Mouse (Mus musculus) stomach, embryonic 16.5 days (tissue): ENCODE results near the gene Sidt2. TPM values are rescaled to one million over a fixed set of nuclear protein-coding genes. Genes with fewer than 3 reads are reported as not detected.

ENCODE experiments used
- ATAC-seq: fragments of 200-750 bp; cut with Nextera tagmentation; 2 replicates; pipeline ENCODE4 v1.8.0; 2017; ENCODE audit warnings: moderate number of reproducible peaks, moderate TSS enrichment; ENCODE audit not compliant: insufficient read depth, low FRiP score
- H3K27ac ChIP-seq: fragments of 300-500 bp; sonication (generic); 2 replicates; pipeline ENCODE4 v1.5.1; 2014; ENCODE audit warnings: low read length
- H3K27me3 ChIP-seq: fragments of 300-500 bp; sonication (generic); 2 replicates; pipeline ENCODE4 v1.6.1; 2014; ENCODE audit warnings: low read length, control low read depth, mixed read lengths; ENCODE audit not compliant: control insufficient read depth, insufficient read depth
- H3K36me3 ChIP-seq: fragments of 300-500 bp; sonication (generic); 2 replicates; pipeline ENCODE4 v1.6.1; 2014; ENCODE audit warnings: low read length; ENCODE audit not compliant: control insufficient read depth, insufficient read depth
- H3K4me1 ChIP-seq: fragments of 300-500 bp; sonication (generic); 2 replicates; pipeline ENCODE4 v1.6.1; 2014; ENCODE audit warnings: low read length, control low read depth, mixed read lengths; ENCODE audit not compliant: control insufficient read depth, insufficient read depth
- H3K4me2 ChIP-seq: fragments of 300-500 bp; sonication (generic); 2 replicates; pipeline ENCODE4 v1.6.1; 2014; ENCODE audit warnings: low read depth, low read length, mixed read lengths
- H3K4me3 ChIP-seq: fragments of 300-500 bp; sonication (generic); replicated peaks from 2 replicates; pipeline ENCODE4 v1.5.1; 2014; ENCODE audit warnings: mild to moderate bottlenecking, low read length
- H3K9ac ChIP-seq: fragments of 300-500 bp; sonication (generic); 2 replicates; pipeline ENCODE4 v1.6.1; 2014; ENCODE audit warnings: low read length
- H3K9me3 ChIP-seq: fragments of 300-500 bp; sonication (generic); replicated peaks from 2 replicates; pipeline ENCODE4 v1.6.1; 2016; ENCODE audit warnings: low read length, control low read depth; ENCODE audit not compliant: control insufficient read depth
- WGBS: fragments of 180-500 bp; shearing (Covaris S2); extraction: QIAGEN DNeasy Blood & Tissue Kit; methylation state at CpG from one replicate; pipeline ENCODE4 v1.1.7; 2014; 5-methylcytosine and 5-hydroxymethylcytosine counted together
- polyA plus RNA-seq: library from polyadenylated mRNA; unstranded; fragments of >200 nt; fragmentation: Nextera tagmentation; extraction: Ambion mirVana; gene quantifications from 2 replicates; pipeline ENCODE4 v1.2.1, GENCODE M21; 2015

The Sidt2 gene
- polyA plus RNA-seq, 1 experiment from 2014 or later, result 40.9 TPM

GRCm38 (mm10) chr9:45980611-45981010 lies 25.6 kb upstream of the Sidt2 start:
- no peak for ATAC-seq
- H3K4me1 ChIP-seq, result peaks cover 22% of the 10 kb centered on the region; the same call in 1 of the 2 replicates
- H3K9me3 ChIP-seq, result no peaks in the 10 kb centered on the region
- H3K36me3 ChIP-seq, result peaks cover 5% of the 10 kb centered on the region; the same call in 1 of the 2 replicates
- H3K9ac ChIP-seq, result no peak overlapping the region
- H3K4me3 ChIP-seq, result no peak overlapping the region
- WGBS, result 91% methylated on average over 1 of the region's 1 CpGs
- H3K27me3 ChIP-seq, result no peaks in the 10 kb centered on the region
- no peak overlapping the region for H3K27ac ChIP-seq
- no peak overlapping the region for H3K4me2 ChIP-seq

- Histone ChIP-seq H3K36me3 (peaks cover 5% of the 10 kb centered on the region; the same call in 1 of the 2 replicates), H3K4me2 (no peak overlapping the region), H3K4me3 (no peak overlapping the region), H3K4me1 (peaks cover 22% of the 10 kb centered on the region; the same call in 1 of the 2 replicates), H3K27ac (no peak overlapping the region), H3K9me3 (no peaks in the 10 kb centered on the region), H3K9ac (no peak overlapping the region), H3K27me3 (no peaks in the 10 kb centered on the region)
- WGBS, result 88% methylated on average over 2 of the region's 2 CpGs
- ATAC-seq, result no peak
Observed at GRCm38 (mm10) chr9:45979778-45980177, 24.7 kb upstream of the Sidt2 start.

DNA sequence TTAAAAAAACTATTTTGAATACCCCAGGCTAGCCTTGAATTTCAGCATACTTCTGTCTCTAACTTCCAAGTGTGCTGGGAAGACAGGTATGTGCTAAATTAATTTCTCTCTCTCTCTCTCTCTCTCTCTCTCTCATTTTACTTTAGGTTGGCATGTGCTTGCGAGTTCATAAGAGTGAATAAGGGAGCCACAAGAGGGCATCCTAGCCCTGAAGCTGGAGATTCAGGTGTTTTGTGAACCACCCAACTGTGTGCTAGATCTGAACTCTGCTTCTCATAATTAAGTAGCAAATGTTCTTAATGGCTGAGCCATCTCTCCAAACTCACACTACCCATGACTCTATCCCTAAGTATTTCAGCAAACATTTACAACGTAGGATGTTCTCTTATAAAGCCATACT lies 21.8 kb upstream of the Sidt2 start:
- Histone ChIP-seq H3K27me3 (no peaks in the 10 kb centered on the region), H3K36me3 (peaks cover 9% of the 10 kb centered on the region; the same call in 1 of the 2 replicates), H3K4me1 (peaks cover 4% of the 10 kb centered on the region; the same call in 1 of the 2 replicates), H3K9ac (no peak overlapping the region), H3K27ac (no peak overlapping the region), H3K4me3 (no peak overlapping the region), H3K4me2 (no peak overlapping the region), H3K9me3 (no peaks in the 10 kb centered on the region)
- no peak for ATAC-seq
- WGBS, result 77% methylated on average over 2 of the region's 2 CpGs

- ATAC-seq, result no peak
- Histone ChIP-seq H3K4me1 (no peaks in the 10 kb centered on the region), H3K9me3 (no peaks in the 10 kb centered on the region), H3K27ac (no peak overlapping the region), H3K36me3 (peaks cover 19% of the 10 kb centered on the region), H3K27me3 (no peaks in the 10 kb centered on the region), H3K4me2 (no peak overlapping the region), H3K4me3 (no peak overlapping the region), H3K9ac (no peak overlapping the region)
- 88% methylated on average over 6 of the region's 6 CpGs for WGBS
Observed at GRCm38 (mm10) chr9:45963577-45963976, 8.5 kb upstream of the Sidt2 start.

GRCm38 (mm10) chr9:45961855-45962254 lies 6.8 kb upstream of the Sidt2 start:
- Histone ChIP-seq H3K4me2 (no peak overlapping the region), H3K9me3 (no peaks in the 10 kb centered on the region), H3K27me3 (no peaks in the 10 kb centered on the region), H3K27ac (0 out of 2 replicates have a peak overlapping the region, but pooled peaks have one; percentile 24), H3K36me3 (peaks cover 16% of the 10 kb centered on the region), H3K4me1 (0 out of 2 replicates have a peak, but pooled peaks cover 4% of the 10 kb centered on the region), H3K4me3 (no peak overlapping the region), H3K9ac (no peak overlapping the region)
- WGBS, result 73% methylated on average over 2 of the region's 2 CpGs
- no peak for ATAC-seq

DNA sequence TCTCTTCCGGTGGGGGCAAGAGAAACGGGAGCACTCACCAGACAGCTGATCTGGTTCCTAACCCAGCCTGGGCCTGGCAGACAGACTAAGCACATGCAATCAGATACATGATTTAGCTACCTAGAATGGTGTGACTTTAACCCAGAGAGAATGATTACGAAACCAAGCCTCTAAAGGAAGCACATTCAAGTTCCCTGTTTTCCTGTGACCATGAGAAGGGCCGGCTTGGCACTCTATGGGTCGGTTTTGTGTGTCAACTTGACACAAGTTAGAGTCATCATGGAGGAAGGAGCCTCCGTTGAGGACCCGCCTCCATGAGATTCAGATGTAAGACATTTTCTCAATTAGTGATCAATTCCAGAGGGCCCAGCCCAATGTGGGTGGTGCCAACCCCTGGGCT lies 4.6 kb upstream of the Sidt2 start:
- Histone ChIP-seq H3K4me1 (peaks cover 8% of the 10 kb centered on the region), H3K36me3 (peaks cover 13% of the 10 kb centered on the region), H3K9me3 (no peaks in the 10 kb centered on the region), H3K9ac (no peak overlapping the region), H3K4me3 (no peak overlapping the region), H3K27me3 (no peaks in the 10 kb centered on the region), H3K4me2 (no peak overlapping the region), H3K27ac (0 out of 2 replicates have a peak overlapping the region, but pooled peaks have one; percentile 1)
- WGBS, result 79% methylated on average over 7 of the region's 7 CpGs
- ATAC-seq, result no peak

GRCm38 (mm10) chr9:45958851-45959250 lies 3.8 kb upstream of the Sidt2 start:
- no peak for ATAC-seq
- no peaks in the 10 kb centered on the region for H3K27me3 ChIP-seq
- H3K4me2 ChIP-seq, result no peak overlapping the region
- H3K27ac ChIP-seq, result peak overlapping the region; percentile 13; the same call in 1 of the 2 replicates
- H3K36me3 ChIP-seq, result peaks cover 8% of the 10 kb centered on the region
- WGBS, result 47% methylated on average over 4 of the region's 4 CpGs
- H3K9ac ChIP-seq, result no peak overlapping the region
- peaks cover 11% of the 10 kb centered on the region for H3K4me1 ChIP-seq
- no peak overlapping the region for H3K4me3 ChIP-seq
- H3K9me3 ChIP-seq, result no peaks in the 10 kb centered on the region

GRCm38 (mm10) chr9:45958023-45958670 lies 3.1 kb upstream of the Sidt2 start:
- WGBS, result 57% methylated on average over 7 of the region's 7 CpGs
- Histone ChIP-seq H3K9ac (no peak overlapping the region), H3K27ac (no peak overlapping the region; the same call in 1 of the 2 replicates), H3K9me3 (no peaks in the 10 kb centered on the region), H3K4me1 (peaks cover 18% of the 10 kb centered on the region), H3K4me2 (no peak overlapping the region), H3K27me3 (no peaks in the 10 kb centered on the region), H3K36me3 (peaks cover 3% of the 10 kb centered on the region; the same call in 1 of the 2 replicates), H3K4me3 (no peak overlapping the region)
- ATAC-seq, result no peak

GRCm38 (mm10) chr9:45954294-45955106 lies 558 bp downstream of the Sidt2 start:
- H3K27ac ChIP-seq, result peak overlapping the region; percentile 88
- no peaks in the 10 kb centered on the region for H3K27me3 ChIP-seq
- no peaks in the 10 kb centered on the region for H3K9me3 ChIP-seq
- H3K4me1 ChIP-seq, result peaks cover 20% of the 10 kb centered on the region
- H3K9ac ChIP-seq, result peak overlapping the region; percentile 91
- peak overlapping the region; percentile 76 for H3K4me3 ChIP-seq
- ATAC-seq, result peak; percentile 59
- H3K36me3 ChIP-seq, result 0 out of 2 replicates have a peak, but pooled peaks cover 3% of the 10 kb centered on the region
- peak overlapping the region; percentile 78 for H3K4me2 ChIP-seq
- under 1% methylated on average over 62 of the region's 63 CpGs for WGBS
